Mouse (Mus musculus) frontal cortex, postnatal 10 days (tissue): ENCODE measurements around the gene Irs1.

Experiments
- DNase-seq, 2 experiments: peaks; one replicate each; pipeline ENCODE4 v3.0.0; 2022; ENCODE audit warnings: low spot score in 2 of 2, mixed read lengths in 1 of 2

The Irs1 gene

DNA sequence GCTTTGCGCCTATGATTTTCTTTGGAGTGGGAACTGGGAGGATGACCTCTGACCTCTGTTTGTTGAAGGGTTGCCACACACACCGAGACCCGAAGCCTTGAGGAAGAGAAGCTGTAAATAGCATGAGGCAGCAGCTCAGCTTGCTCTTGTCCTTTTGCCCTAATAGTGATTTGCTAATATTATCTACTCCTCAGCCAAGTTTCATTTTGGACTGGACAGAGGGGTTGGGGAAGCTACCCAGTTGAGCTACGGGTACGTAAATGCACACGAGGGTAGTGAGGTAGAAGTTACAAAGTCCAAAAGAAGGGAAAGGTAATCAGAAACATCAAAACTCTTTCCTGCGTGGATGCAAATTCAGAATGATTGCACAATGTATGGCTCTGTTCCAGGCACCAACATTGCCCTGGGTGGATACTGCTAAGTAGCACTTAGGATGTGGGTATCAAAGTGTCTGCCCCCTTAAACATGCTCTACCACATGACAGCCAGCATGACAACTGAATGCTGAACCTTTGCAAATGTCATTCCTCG lies 107.2 kb downstream of the Irs1 start:
- no peak for DNase-seq
